Mouse (Mus musculus): ENCODE results near the gene Fam240a.

GRCm38 (mm10) chr9:110944265-110944664 lies 27.6 kb upstream of the Fam240a start:
- TF ChIP-seq POLR2A (IDR thresholded peaks at IDR 0.05; ENCODE audit: extremely low read depth, insufficient read depth, low read length), result no peak
- peak; percentile 42 for TF ChIP-seq CTCF (IDR thresholded peaks at IDR 0.05; ENCODE audit: extremely low read depth, insufficient read depth, low read length)
